Mouse (Mus musculus): ENCODE results near the gene Ctcfl. TPM values are rescaled to one million over a fixed set of nuclear protein-coding genes. Genes with fewer than 3 reads are reported as not detected.
"Not testable (repeated sequence)": the region's sequence is repeated elsewhere in the genome, so short reads cannot be mapped to it uniquely, and the experiment has no call there.

Ctcfl gene
- total RNA-seq, 1 experiment: 8.9 TPM

- TF ChIP-seq CHD2 (IDR thresholded peaks at IDR 0.05; ENCODE audit: low read depth, low read length): no peak
- TF ChIP-seq HCFC1 (IDR thresholded peaks at IDR 0.05; ENCODE audit: borderline replicate concordance, insufficient read depth, low read length): no peak
- no peak for TF ChIP-seq ZC3H11A (IDR thresholded peaks at IDR 0.05; ENCODE audit: borderline replicate concordance, low read depth, low read length)
- TF ChIP-seq MAFK (IDR thresholded peaks at IDR 0.05; ENCODE audit: insufficient read depth, low read depth, low read length): no peak
Observed at GRCm38 (mm10) chr2:173106409-173106808, 12.9 kb downstream of the Ctcfl start.

GRCm38 (mm10) chr2:173097337-173097736 lies 22.0 kb downstream of the Ctcfl start:
- H3K4me3 ChIP-seq (ENCODE audit: insufficient read depth in 1 of 2, low read depth in 1 of 2, low read length in 2 of 2, poor library complexity in 1 of 2, severe bottlenecking in 1 of 2); H3K36me3 ChIP-seq (ENCODE audit: control insufficient read depth, insufficient read depth, low read length, poor library complexity, severe bottlenecking); H3K4me1 ChIP-seq (ENCODE audit: control insufficient read depth in 2 of 2, insufficient read depth in 2 of 2, low read length in 2 of 2, poor library complexity in 1 of 2); H3K27ac ChIP-seq (ENCODE audit: insufficient read depth, low read depth, low read length, poor library complexity, severe bottlenecking); in situ Hi-C loops (cut with MboI; ENCODE audit: low sequenced_read_pairs in 2 of 2, unreplicated experiment in 2 of 2); DNase-seq (ENCODE audit: low read depth, low spot score); H3K9ac ChIP-seq (ENCODE audit: insufficient read depth, low read depth, low read length, poor library complexity, severe bottlenecking); H3K9me3 ChIP-seq (ENCODE audit: control insufficient read depth, insufficient read depth, low read depth, low read length): not testable (repeated sequence)

More at GRCm38 (mm10) chr2:173106409-173106808, 12.9 kb downstream of the Ctcfl start:
- Histone ChIP-seq H3K4me1 (ENCODE audit: control insufficient read depth in 2 of 2, insufficient read depth in 2 of 2, low read length in 2 of 2, poor library complexity in 1 of 2) (no peaks in the 10 kb centered on the region), H3K27ac (ENCODE audit: insufficient read depth, low read depth, low read length, poor library complexity, severe bottlenecking) (no peak overlapping the region), H3K36me3 (ENCODE audit: control insufficient read depth, insufficient read depth, low read length, poor library complexity, severe bottlenecking) (no peaks in the 10 kb centered on the region), H3K9me3 (ENCODE audit: control insufficient read depth, insufficient read depth, low read depth, low read length) (no peaks in the 10 kb centered on the region), H3K4me3 (ENCODE audit: insufficient read depth in 1 of 2, low read depth in 1 of 2, low read length in 2 of 2, poor library complexity in 1 of 2, severe bottlenecking in 1 of 2) (no peak overlapping the region), H3K9ac (ENCODE audit: insufficient read depth, low read depth, low read length, poor library complexity, severe bottlenecking) (no peak overlapping the region)
- in situ Hi-C loops (cut with MboI; ENCODE audit: low sequenced_read_pairs in 2 of 2, unreplicated experiment in 2 of 2): loop anchor here in 1 of 2 experiments (5.0 kb wide), 2 partner anchors 76 to 451 kb away; no protein-coding TSS in a partner anchor
- DNase-seq (ENCODE audit: low read depth, low spot score): no peak

GRCm38 (mm10) chr2:173089437-173089836 lies 29.9 kb downstream of the Ctcfl start:
- no peak overlapping the region for H3K27ac ChIP-seq (ENCODE audit: insufficient read depth, low read depth, low read length, poor library complexity, severe bottlenecking)
- TF ChIP-seq HCFC1 (IDR thresholded peaks at IDR 0.05; ENCODE audit: borderline replicate concordance, insufficient read depth, low read length) (no peak), ZNF384 (IDR thresholded peaks at IDR 0.05; ENCODE audit: low read depth, low read length) (no peak), CHD2 (IDR thresholded peaks at IDR 0.05; ENCODE audit: low read depth, low read length) (no peak), ZC3H11A (IDR thresholded peaks at IDR 0.05; ENCODE audit: borderline replicate concordance, low read depth, low read length) (peak; percentile 85; the same call in 1 of the 2 replicates)
- in situ Hi-C loops (cut with MboI; ENCODE audit: low sequenced_read_pairs in 2 of 2, unreplicated experiment in 2 of 2): loop anchor here in 1 of 2 experiments (10.0 kb wide), 1 partner anchor 255 kb away; no protein-coding TSS in a partner anchor
- no peaks in the 10 kb centered on the region for H3K9me3 ChIP-seq (ENCODE audit: control insufficient read depth, insufficient read depth, low read depth, low read length)
- H3K4me3 ChIP-seq (ENCODE audit: insufficient read depth in 1 of 2, low read depth in 1 of 2, low read length in 2 of 2, poor library complexity in 1 of 2, severe bottlenecking in 1 of 2): no peak overlapping the region
- peak; percentile 86 for DNase-seq (ENCODE audit: low read depth, low spot score)
- H3K4me1 ChIP-seq (ENCODE audit: control insufficient read depth in 2 of 2, insufficient read depth in 2 of 2, low read length in 2 of 2, poor library complexity in 1 of 2): peaks cover 0 to 4% of the 10 kb centered on the region in 2 experiments; a peak in 1 of 4 replicates
- no peaks in the 10 kb centered on the region for H3K36me3 ChIP-seq (ENCODE audit: control insufficient read depth, insufficient read depth, low read length, poor library complexity, severe bottlenecking)
- no peak overlapping the region for H3K9ac ChIP-seq (ENCODE audit: insufficient read depth, low read depth, low read length, poor library complexity, severe bottlenecking)

- in situ Hi-C loops (cut with MboI; ENCODE audit: low sequenced_read_pairs in 2 of 2, unreplicated experiment in 2 of 2): loop anchor here in 1 of 2 experiments (10.0 kb wide), 1 partner anchor 253 kb away; no protein-coding TSS in a partner anchor
Observed at GRCm38 (mm10) chr2:173087405-173087804, 31.9 kb downstream of the Ctcfl start.

GRCm38 (mm10) chr2:173085763-173086162 lies 33.6 kb downstream of the Ctcfl start:
- H3K27ac ChIP-seq (ENCODE audit: insufficient read depth, low read depth, low read length, poor library complexity, severe bottlenecking): no peak overlapping the region
- no peaks in the 10 kb centered on the region for H3K36me3 ChIP-seq (ENCODE audit: control insufficient read depth, insufficient read depth, low read length, poor library complexity, severe bottlenecking)
- H3K4me1 ChIP-seq (ENCODE audit: control insufficient read depth in 2 of 2, insufficient read depth in 2 of 2, low read length in 2 of 2, poor library complexity in 1 of 2): peaks cover 0 to 5% of the 10 kb centered on the region in 2 experiments; a peak in 1 of 4 replicates
- no peak overlapping the region for H3K4me3 ChIP-seq (ENCODE audit: insufficient read depth in 1 of 2, low read depth in 1 of 2, low read length in 2 of 2, poor library complexity in 1 of 2, severe bottlenecking in 1 of 2)
- H3K9ac ChIP-seq (ENCODE audit: insufficient read depth, low read depth, low read length, poor library complexity, severe bottlenecking): no peak overlapping the region
- in situ Hi-C loops (cut with MboI; ENCODE audit: low sequenced_read_pairs in 2 of 2, unreplicated experiment in 2 of 2): loop anchor here in 1 of 2 experiments (10.0 kb wide), 1 partner anchor 251 kb away; no protein-coding TSS in a partner anchor
- DNase-seq (ENCODE audit: low read depth, low spot score): no peak
- no peaks in the 10 kb centered on the region for H3K9me3 ChIP-seq (ENCODE audit: control insufficient read depth, insufficient read depth, low read depth, low read length)
- TF ChIP-seq ZNF384 (IDR thresholded peaks at IDR 0.05; ENCODE audit: low read depth, low read length): no peak
- no peak for TF ChIP-seq CHD2 (IDR thresholded peaks at IDR 0.05; ENCODE audit: low read depth, low read length)
- TF ChIP-seq HCFC1 (IDR thresholded peaks at IDR 0.05; ENCODE audit: borderline replicate concordance, insufficient read depth, low read length): no peak
- no peak for TF ChIP-seq MAFK (IDR thresholded peaks at IDR 0.05; ENCODE audit: insufficient read depth, low read depth, low read length)
- no peak for TF ChIP-seq ZC3H11A (IDR thresholded peaks at IDR 0.05; ENCODE audit: borderline replicate concordance, low read depth, low read length)

More at GRCm38 (mm10) chr2:173087405-173087804, 31.9 kb downstream of the Ctcfl start:
- Histone ChIP-seq H3K9ac (ENCODE audit: insufficient read depth, low read depth, low read length, poor library complexity, severe bottlenecking) (no peak overlapping the region), H3K4me3 (ENCODE audit: insufficient read depth in 1 of 2, low read depth in 1 of 2, low read length in 2 of 2, poor library complexity in 1 of 2, severe bottlenecking in 1 of 2) (no peak overlapping the region), H3K27ac (ENCODE audit: insufficient read depth, low read depth, low read length, poor library complexity, severe bottlenecking) (no peak overlapping the region), H3K9me3 (ENCODE audit: control insufficient read depth, insufficient read depth, low read depth, low read length) (no peaks in the 10 kb centered on the region), H3K4me1 (ENCODE audit: control insufficient read depth in 2 of 2, insufficient read depth in 2 of 2, low read length in 2 of 2, poor library complexity in 1 of 2) (peaks cover 0 to 5% of the 10 kb centered on the region in 2 experiments; a peak in 1 of 4 replicates), H3K36me3 (ENCODE audit: control insufficient read depth, insufficient read depth, low read length, poor library complexity, severe bottlenecking) (no peaks in the 10 kb centered on the region)
- DNase-seq (ENCODE audit: low read depth, low spot score): no peak
- TF ChIP-seq HCFC1 (IDR thresholded peaks at IDR 0.05; ENCODE audit: borderline replicate concordance, insufficient read depth, low read length): no peak
- no peak for TF ChIP-seq CHD2 (IDR thresholded peaks at IDR 0.05; ENCODE audit: low read depth, low read length)
- no peak for TF ChIP-seq MAFK (IDR thresholded peaks at IDR 0.05; ENCODE audit: insufficient read depth, low read depth, low read length)
- TF ChIP-seq ZC3H11A (IDR thresholded peaks at IDR 0.05; ENCODE audit: borderline replicate concordance, low read depth, low read length): no peak
- no peak for TF ChIP-seq ZNF384 (IDR thresholded peaks at IDR 0.05; ENCODE audit: low read depth, low read length)
